Mouse (Mus musculus) bone marrow macrophage, adult 2 months (primary cell): ENCODE data around the gene Bach2.

Experiments used
- CTCF ChIP-seq: IDR thresholded peaks from 2 replicates; pipeline ENCODE4 v1.5.1; 2012; ENCODE audit warnings: low read depth, mild to moderate bottlenecking, low read length, moderate library complexity
- POLR2A ChIP-seq: IDR thresholded peaks from 2 replicates; pipeline ENCODE4 v1.6.1; 2012; ENCODE audit warnings: mild to moderate bottlenecking, low read depth, low read length, borderline replicate concordance

DNA sequence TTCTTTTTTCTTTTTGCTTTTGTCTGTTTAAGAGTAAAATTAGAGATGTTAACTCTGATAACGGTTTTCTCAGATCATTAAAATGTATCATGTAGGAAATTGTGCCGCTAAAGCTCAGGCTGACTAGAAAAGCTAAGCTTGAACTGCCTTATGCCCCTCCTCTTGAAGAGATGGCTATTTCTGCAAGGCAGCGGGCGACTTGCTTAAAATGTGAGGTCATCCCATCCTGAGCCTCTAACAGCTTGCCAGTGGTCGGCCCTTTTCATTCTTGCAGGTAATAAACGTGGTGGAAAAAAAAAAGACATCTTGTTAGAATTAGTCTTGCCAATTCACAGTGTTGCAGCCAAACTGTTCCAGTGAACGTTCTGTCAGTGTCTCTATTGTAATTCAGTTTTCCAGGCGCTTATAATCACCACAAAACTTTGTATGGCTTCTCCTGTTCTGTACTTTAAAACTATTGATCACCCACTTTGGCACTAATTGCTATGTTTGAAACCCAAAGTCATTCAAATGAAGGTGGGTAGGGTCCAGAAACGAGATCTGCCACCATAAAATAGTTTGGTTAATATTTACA, 1.9 kb downstream of the Bach2 start:
- no peak for TF ChIP-seq POLR2A
- TF ChIP-seq CTCF, result no peak
